Mouse (Mus musculus) cerebellum, postnatal 14 days (tissue): ENCODE measurements around the gene C2.
"Not testable (repeated sequence)": the region's sequence is repeated elsewhere in the genome, so short reads cannot be mapped to it uniquely, and the experiment has no call there.

Experiments
- DNase-seq, 2 experiments: peaks; one replicate each; pipeline ENCODE4 v3.0.0; 2021; ENCODE audit warnings: mixed read lengths in 2 of 2

The C2 gene

GRCm38 (mm10) chr17:34902895-34903294 is 4.8 kb upstream of the C2 start:
- no peak for DNase-seq

GRCm38 (mm10) chr17:34901948-34902347 is 3.9 kb upstream of the C2 start:
- not testable (repeated sequence) for DNase-seq

DNA sequence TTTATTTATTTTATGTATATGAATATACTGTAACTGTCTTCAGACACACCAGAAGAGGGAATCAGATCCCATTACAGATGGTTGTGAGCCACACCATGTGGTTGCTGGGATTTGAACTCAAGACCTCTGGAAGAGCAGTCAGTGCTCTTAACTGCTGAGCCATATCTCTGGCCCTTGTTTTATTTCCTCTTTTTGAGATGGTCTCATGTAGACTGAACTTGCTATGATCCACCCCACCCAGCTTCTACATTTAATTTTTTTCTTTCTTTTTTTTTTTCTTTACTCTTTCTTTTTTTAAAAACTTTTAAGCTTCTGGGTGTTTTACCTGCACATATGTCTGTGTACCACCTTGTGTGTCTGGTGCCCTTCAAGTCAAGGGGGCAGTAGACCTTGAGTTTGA is 2.8 kb upstream of the C2 start:
- DNase-seq = not testable (repeated sequence)

DNA sequence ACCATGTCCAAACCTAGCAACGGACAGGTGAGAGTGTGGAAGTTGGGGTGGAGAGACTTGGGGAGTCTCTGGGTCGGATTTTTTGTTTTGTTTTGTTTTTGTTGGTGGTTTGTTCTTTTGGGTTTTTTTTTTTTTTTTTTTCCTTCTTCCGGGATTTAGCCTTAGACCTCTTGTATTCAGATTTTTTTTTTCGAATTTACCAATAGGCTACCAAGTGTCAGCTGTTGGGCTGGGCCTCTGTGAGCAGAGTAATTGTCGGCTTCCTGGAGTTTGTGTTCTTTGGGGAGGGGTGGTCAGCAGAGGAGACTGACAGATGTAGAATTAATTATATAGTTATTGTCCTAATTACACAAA is 1.8 kb upstream of the C2 start:
- no peak for DNase-seq

GRCm38 (mm10) chr17:34899053-34899889 is 1.2 kb upstream of the C2 start:
- DNase-seq = peak; percentile 58

DNA sequence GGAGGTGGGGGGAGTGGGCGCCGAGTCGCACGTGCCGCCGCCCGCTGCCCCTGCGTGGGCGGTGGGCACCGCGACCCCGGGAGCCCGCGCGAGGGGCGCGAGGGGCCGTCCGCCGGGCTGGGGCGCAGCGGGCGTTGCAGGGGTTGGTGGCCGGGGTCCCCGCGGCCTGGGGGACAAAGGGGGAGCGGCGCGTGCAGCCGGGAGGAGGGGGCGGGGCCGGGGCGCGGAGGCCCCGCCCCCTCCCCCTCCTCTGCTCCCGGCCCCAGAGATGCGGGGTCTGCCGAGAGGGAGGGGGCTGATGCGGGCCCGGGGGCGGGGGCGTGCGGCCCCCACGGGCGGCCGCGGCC is 614 bp upstream of the C2 start:
- peak in 1 of 2 experiments; percentile 51 for DNase-seq

GRCm38 (mm10) chr17:34897373-34898159 is 499 bp downstream of the C2 start:
- DNase-seq = peak; percentile 48 to 53

GRCm38 (mm10) chr17:34896366-34896765 is 1.7 kb downstream of the C2 start:
- DNase-seq = no peak

DNA sequence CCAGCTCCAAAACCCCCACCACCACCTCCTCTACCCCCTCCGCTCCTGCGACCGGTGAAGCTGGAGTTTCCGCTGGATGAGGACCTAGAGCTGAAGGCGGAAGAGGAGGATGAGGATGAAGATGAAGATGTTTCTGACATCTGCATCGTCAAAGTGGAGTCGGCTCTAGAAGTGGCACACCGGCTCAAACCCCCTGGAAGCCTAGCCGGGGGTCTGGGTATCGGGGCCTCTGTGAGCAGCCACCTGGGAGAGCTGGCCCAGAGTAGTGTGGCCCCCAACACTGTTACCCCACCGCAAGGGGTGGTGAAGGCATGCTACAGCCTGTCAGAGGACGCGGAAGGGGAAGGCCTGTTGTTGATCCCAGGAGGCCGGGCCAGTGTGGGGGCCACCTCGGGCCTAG is 2.3 kb downstream of the C2 start:
- DNase-seq = no peak

DNA sequence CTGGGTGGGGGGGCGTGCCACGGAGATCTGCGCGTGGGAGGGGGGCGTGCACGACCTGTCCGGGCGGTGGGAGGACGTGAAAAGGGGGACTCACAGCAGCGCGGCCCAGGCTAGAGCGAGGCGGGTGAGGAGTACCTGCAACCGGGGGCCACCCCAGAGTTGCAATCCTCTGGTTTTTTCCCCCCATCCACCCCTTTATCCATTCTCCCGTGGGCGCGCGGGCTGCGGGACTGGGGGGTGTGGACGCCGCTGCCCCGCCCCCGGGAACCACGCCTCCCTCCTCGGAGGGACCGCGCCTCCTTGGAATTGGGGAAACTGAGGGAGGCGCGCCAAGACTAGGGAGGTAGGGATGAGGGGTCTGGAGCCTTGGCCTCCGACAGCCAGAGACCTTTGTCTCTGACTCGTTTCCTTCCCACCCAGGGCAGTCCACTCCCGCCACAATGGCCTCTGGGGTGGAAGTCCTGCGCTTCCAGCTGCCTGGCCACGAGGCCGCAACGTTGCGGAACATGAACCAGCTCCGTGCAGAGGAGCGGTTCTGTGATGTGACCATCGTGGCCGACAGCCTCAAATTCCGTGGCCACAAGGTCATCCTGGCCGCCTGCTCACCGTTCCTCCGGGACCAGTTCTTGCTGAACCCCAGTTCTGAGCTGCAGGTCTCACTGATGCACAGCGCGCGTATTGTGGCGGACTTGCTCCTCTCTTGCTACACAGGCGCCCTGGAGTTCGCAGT is 3.1 kb downstream of the C2 start:
- DNase-seq = peak; percentile 64 to 65

GRCm38 (mm10) chr17:34894074-34894597 is 3.9 kb downstream of the C2 start:
- peak; percentile 96 to 97 for DNase-seq

- DNase-seq = no peak
Measured at GRCm38 (mm10) chr17:34893072-34893824, 4.8 kb downstream of the C2 start.

DNA sequence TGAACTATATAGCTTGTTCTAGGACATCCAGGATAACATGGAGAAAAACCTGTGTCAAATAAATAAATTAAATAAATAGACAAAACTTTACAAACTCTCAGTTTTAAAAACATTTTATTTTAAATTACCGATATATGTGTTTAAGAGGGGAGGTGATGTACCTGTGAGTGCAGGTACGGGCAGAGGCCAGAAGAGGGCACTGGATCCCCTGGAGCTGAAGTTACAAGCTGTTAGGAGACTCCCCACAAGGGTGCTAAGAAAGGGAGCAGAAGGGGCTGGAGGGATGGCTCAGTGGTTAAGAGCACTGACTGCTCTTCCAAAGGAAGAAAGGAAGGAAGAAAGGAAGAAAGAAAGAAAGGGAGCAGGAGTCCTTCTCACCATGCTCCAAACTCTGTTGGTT is 6.7 kb downstream of the C2 start:
- DNase-seq = no peak

DNA sequence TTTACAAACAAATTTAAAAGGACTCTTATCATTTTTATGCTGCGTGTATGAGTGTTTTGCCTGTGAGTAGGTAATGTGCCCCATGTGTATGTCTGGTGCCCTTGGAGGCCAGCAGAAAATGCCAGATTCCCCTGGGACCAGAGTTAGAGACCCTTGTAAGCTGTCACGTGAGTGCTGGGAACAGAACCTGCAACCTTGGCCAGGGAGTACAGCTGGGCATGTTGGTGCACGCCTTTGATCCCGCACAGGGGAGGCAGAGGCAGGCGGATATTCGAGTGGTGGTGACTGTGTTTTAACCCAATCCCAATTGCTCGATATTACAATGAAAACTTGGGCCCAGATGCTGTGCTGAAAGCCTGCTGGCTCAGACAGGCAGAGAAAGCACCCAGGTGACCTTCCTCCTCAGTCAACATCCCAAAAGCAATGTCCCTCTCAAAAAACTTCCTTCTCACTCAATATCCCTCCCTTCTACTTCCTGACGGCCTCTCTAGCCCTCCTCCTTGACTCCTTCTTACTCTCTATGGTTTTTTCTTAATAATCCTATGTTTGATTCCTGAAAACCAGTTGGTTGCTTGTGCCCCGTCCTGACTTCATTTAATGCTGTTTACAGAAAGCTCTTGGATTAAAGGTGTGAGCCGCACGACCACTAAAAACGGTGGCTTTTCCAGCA is 7.9 kb downstream of the C2 start:
- DNase-seq = no peak

- DNase-seq = no peak
Measured at GRCm38 (mm10) chr17:34887942-34888341, 10.1 kb downstream of the C2 start.

DNA sequence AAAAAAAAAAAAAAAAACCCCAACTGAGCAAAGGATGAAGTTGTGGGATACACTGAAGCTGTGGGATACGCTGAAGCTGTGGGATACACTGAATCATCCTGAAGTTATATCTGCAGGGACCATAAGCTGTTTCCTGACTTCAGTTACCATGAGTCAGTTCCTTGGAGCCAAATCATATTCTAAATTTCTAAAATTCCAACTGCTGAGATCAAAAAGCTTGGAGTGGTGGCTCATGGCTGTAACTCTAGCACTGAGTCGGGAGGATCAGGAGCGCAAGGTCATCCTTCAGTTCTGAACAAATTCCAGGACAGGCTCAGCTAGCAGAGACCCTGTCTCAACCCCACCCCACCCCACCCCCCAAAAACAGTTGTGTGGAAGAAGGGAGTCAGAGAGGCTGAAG is 12.4 kb downstream of the C2 start:
- no peak for DNase-seq

- DNase-seq = no peak
Measured at GRCm38 (mm10) chr17:34884704-34885103, 13.4 kb downstream of the C2 start.

DNA sequence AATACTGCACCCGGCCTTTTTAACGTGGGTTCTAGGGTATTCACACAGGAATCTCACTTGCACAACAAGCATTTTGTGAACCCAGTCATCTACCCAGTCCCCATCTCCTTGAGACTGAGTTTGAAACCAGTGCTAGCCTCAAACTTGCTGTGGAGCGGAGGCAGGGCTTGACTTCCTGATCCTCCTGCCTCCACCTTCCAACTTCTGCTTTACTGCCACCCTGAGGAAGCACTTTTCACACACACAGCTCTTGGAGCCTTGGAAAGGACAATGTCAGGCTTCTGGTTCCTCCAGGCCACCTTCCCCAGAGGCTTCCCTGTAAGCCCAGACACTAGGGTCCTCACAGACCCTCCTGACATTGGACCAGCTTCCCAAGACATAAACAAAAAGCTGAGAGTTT is 14.7 kb downstream of the C2 start:
- no peak for DNase-seq

DNA sequence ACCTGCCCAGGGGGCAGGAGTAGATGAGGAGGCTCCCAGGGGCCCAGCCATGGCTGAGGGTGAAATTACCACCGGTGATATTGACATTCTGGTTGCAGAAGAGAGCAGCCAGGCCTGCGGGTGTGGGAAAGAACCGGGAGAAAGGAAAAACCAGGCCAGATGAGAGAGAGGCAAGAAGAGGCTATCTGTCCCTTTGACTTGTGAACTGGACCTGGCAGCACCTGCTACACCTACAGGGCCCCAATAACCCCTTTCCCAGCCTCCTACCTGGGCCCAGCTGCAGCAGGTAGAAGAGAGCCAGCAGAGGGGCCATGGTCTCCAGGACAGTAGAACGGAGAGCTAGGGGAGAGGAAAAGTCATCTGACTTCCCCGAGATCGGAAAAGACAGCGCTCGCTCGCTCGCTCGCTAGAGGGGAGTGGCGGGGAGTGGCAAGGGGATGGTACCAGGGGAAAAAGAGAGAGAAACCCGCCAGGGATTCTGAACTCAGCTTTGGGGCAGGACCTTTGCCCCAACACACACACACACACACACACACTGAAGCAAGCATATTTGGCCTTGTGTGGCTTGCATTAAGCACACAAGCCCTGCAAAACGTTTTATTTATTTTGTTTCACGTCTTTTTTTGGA is 16.3 kb downstream of the C2 start, which contains the start of gene Gm20547:
Gene Gm20547 (minus strand): TSS at position 360 of the 628 bp plus-strand sequence.
- DNase-seq = no peak

DNA sequence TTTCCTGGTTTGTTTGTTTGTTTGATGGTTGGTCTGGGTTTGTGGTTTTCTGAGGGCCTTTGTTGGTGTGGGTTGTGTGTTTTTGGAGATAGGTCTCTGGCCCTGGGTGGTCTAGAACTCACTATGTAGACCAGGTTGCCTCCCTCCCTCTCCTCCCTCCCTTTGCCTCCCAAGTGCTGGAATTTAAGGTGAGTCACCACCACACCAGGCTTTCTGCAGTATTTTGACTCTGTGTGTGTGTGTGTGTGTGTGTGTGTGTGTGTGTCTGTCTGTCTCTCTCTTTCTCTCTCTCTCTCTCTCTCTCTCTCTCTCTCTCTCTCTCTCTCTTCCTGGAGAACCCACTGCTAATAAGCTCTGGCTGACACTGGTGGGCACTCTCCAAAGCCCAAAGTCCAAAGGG is 16.9 kb downstream of the C2 start:
- no peak for DNase-seq

DNA sequence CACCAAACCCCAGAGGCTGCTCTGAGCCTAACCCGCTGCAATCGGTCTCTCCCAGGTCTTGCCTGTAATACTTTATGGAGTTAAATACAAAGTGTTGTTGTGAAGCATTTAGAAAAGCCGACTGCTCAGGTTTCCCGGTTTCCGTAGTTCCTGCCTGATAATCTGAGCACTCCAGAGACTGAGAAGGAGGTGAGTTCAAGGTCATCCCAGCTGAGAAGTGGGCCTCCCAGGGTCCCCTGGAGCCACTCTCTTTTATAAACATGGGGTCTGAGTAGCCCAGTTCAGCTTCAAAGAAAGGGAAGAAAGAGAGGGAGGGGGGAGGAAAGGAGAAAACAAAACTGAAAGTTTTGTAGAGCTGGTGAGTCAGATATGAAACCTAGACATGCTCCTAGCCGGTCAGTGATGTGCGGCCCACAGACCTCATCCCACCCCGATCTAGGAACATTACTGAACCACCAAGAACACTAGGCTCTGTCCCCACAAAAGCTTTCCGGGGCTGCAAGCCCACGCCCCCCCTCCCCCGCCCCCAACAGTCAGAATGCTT is 18.7 kb downstream of the C2 start, which contains the start of gene Zbtb12:
Gene Zbtb12 (plus strand): TSS at position 148 of the 544 bp plus-strand sequence.
- DNase-seq = no peak
